Mouse (Mus musculus) hematopoietic multipotent progenitor cell, adult 10-12 weeks (in vitro differentiated cells): ENCODE measurements around the gene Adprhl2. TPM values are rescaled to one million over a fixed set of nuclear protein-coding genes. Genes with fewer than 3 reads are reported as not detected.

ENCODE experiments used
- polyA plus RNA-seq: library from polyadenylated mRNA; stranded (reverse); fragments of >175 nt; gene quantifications from 2 replicates; pipeline ENCODE4 v1.2.3, GENCODE M21; 2012; ENCODE audit warnings: low replicate concordance

Gene Adprhl2
- 46.3 and 51.9 TPM in 2 replicates for polyA plus RNA-seq

GRCm38 (mm10) chr4:126321111-126321853 lies at the start of gene Adprhl2:
TSS of gene Adprhl2 (minus strand) at chr4:126321703.

GRCm38 (mm10) chr4:126325281-126325861 lies 3.9 kb upstream of the Adprhl2 start, which contains the start of gene Tekt2:
TSS of gene Tekt2 (minus strand) at chr4:126325688.

GRCm38 (mm10) chr4:126286492-126286891 lies 35.0 kb downstream of the Adprhl2 start, which contains the start of gene Col8a2:
TSS of gene Col8a2 (plus strand) at chr4:126286793.

Other genes starting within 250 kb of the Adprhl2 start
- gene Lsm10, start 225.1 kb downstream of the Adprhl2 start, polyA plus RNA-seq, result 8.6 and 12.8 TPM in 2 replicates
- gene Stk40, start 217.7 kb downstream of the Adprhl2 start, polyA plus RNA-seq, result 72.3 and 85.9 TPM in 2 replicates
- gene Eva1b, start 174.0 kb downstream of the Adprhl2 start, polyA plus RNA-seq, result 25.6 and 64.1 TPM in 2 replicates
- gene Sh3d21, start 158.2 kb downstream of the Adprhl2 start, polyA plus RNA-seq, result 0.44 and 0.50 TPM in 2 replicates
- gene Thrap3, start 118.9 kb downstream of the Adprhl2 start, polyA plus RNA-seq, result 107 and 126 TPM in 2 replicates
- 157 and 554 TPM in 2 replicates for gene Map7d1, start 65.4 kb downstream of the Adprhl2 start, polyA plus RNA-seq
- 27.3 and 28.0 TPM in 2 replicates for gene Trappc3, start 59.4 kb downstream of the Adprhl2 start, polyA plus RNA-seq
- gene Col8a2, start 34.9 kb downstream of the Adprhl2 start, polyA plus RNA-seq, result 0.58 and 1.0 TPM in 2 replicates
- not detected in 2 replicates for gene Tekt2, start 4.0 kb upstream of the Adprhl2 start, polyA plus RNA-seq
- 9.3 and 11.9 TPM in 2 replicates for gene Ago3, start 107.9 kb upstream of the Adprhl2 start, polyA plus RNA-seq
- 10.9 and 20.0 TPM in 2 replicates for gene Ago1, start 146.9 kb upstream of the Adprhl2 start, polyA plus RNA-seq
- gene Ago4, start 211.8 kb upstream of the Adprhl2 start, polyA plus RNA-seq, result 0.85 and 1.6 TPM in 2 replicates
- 0.48 and 2.2 TPM in 2 replicates for gene Clspn, start 235.2 kb upstream of the Adprhl2 start, polyA plus RNA-seq